Mouse (Mus musculus) CH12.LX (cell line): ENCODE data around the gene Mamstr. TPM values are rescaled to one million over a fixed set of nuclear protein-coding genes. Genes with fewer than 3 reads are reported as not detected.

ENCODE experiments used
- DNase-seq: peaks from one replicate; pipeline ENCODE4 v3.0.0-alpha.2; 2013; ENCODE audit errors: extremely low read depth
- H3K27ac ChIP-seq: 2 replicates; pipeline ENCODE4 v1.5.1; 2012; ENCODE audit warnings: low read depth, mild to moderate bottlenecking, control low read depth, moderate library complexity; ENCODE audit not compliant: insufficient read depth
- H3K27me3 ChIP-seq: replicated peaks from 2 replicates; pipeline ENCODE3; 2012; ENCODE audit warnings: inconsistent platforms
- H3K36me3 ChIP-seq, 2 experiments: replicated peaks in 1 of 2; 2 replicates each; pipeline versions ENCODE3 to v1.6.1; 2012; ENCODE audit warnings: inconsistent platforms in 1 of 2, low read length in 1 of 2, mild to moderate bottlenecking in 1 of 2, mixed read lengths in 1 of 2, moderate library complexity in 1 of 2; ENCODE audit not compliant: control insufficient read depth in 1 of 2, insufficient read depth in 1 of 2
- H3K4me1 ChIP-seq, 2 experiments: 2 replicates each; pipeline ENCODE4 v1.6.1; 2012; ENCODE audit warnings: inconsistent platforms in 1 of 2, moderate library complexity in 1 of 2; ENCODE audit not compliant: insufficient read depth in 2 of 2, control insufficient read depth in 1 of 2
- H3K4me2 ChIP-seq: 2 replicates; pipeline ENCODE4 v1.6.1; 2012; ENCODE audit warnings: low read depth, mild to moderate bottlenecking, control low read depth; ENCODE audit not compliant: poor library complexity, insufficient read depth, severe bottlenecking
- H3K4me3 ChIP-seq, 3 experiments: fragments of 150-350 bp in 1 of 3; sonication (generic) in 1 of 3; replicated peaks in 1 of 3; 2 replicates each; pipeline versions ENCODE3 to v1.5.1; 2011 to 2012; ENCODE audit warnings: low read depth in 2 of 3, low read length in 2 of 3, mild to moderate bottlenecking in 2 of 3, moderate library complexity in 2 of 3, control low read depth in 1 of 3, improper control_type of control experiment in 1 of 3, inconsistent platforms in 1 of 3, mixed read lengths in 1 of 3; ENCODE audit not compliant: poor library complexity in 1 of 3
- H3K79me2 ChIP-seq: replicated peaks from 2 replicates; pipeline ENCODE4 v1.6.1; 2012; ENCODE audit warnings: mild to moderate bottlenecking, moderate library complexity; ENCODE audit not compliant: control insufficient read depth, poor library complexity, insufficient read depth, severe bottlenecking; ENCODE audit errors: extremely low read depth
- H3K9ac ChIP-seq: 2 replicates; pipeline ENCODE4 v1.6.1; 2012; ENCODE audit warnings: low read depth, mild to moderate bottlenecking, control low read depth, moderate library complexity; ENCODE audit not compliant: insufficient read depth
- H3K9me3 ChIP-seq: replicated peaks from 2 replicates; pipeline ENCODE3; 2012; ENCODE audit warnings: low read length, inconsistent platforms, mixed read lengths
- CHD1 ChIP-seq: IDR thresholded peaks from 2 replicates; pipeline ENCODE4 v1.6.1; 2012; ENCODE audit warnings: low read depth, low read length, improper control_type of control experiment, inconsistent platforms
- CTCF ChIP-seq, 2 experiments: IDR thresholded peaks in 1 of 2; conservative IDR thresholded peaks in 1 of 2; 2 replicates each; pipeline ENCODE4 v1.5.1; 2011 to 2012; ENCODE audit warnings: low read depth in 2 of 2, low read length in 2 of 2, improper control_type of control experiment in 1 of 2, inconsistent platforms in 1 of 2, mild to moderate bottlenecking in 1 of 2, moderate library complexity in 1 of 2
- E2F4 ChIP-seq: IDR thresholded peaks from 2 replicates; pipeline ENCODE4 v1.6.1; 2011; ENCODE audit warnings: low read depth, low read length, improper control_type of control experiment; ENCODE audit not compliant: insufficient replicate concordance
- EP300 ChIP-seq: IDR thresholded peaks from 2 replicates; pipeline ENCODE4 v1.6.1; 2011; ENCODE audit warnings: low read length, improper control_type of control experiment
- ETS1 ChIP-seq: conservative IDR thresholded peaks from 2 replicates; pipeline ENCODE4 v1.6.1; 2012; ENCODE audit warnings: low read depth, mild to moderate bottlenecking, inconsistent platforms, low read length, improper control_type of control experiment, moderate library complexity
- IRF4 ChIP-seq: IDR thresholded peaks from 2 replicates; pipeline ENCODE4 v1.6.1; 2014; ENCODE audit warnings: low read depth, mild to moderate bottlenecking, inconsistent platforms, low read length, improper control_type of control experiment
- JUND ChIP-seq: conservative IDR thresholded peaks from 2 replicates; pipeline ENCODE4 v1.6.1; 2011; ENCODE audit warnings: low read depth, low read length, improper control_type of control experiment
- MYC ChIP-seq: IDR thresholded peaks from 2 replicates; pipeline ENCODE4 v1.6.1; 2011; ENCODE audit warnings: low read depth, mild to moderate bottlenecking, improper control_type of control experiment, low read length
- PAX5 ChIP-seq: IDR thresholded peaks from 2 replicates; pipeline ENCODE4 v1.6.1; 2012; ENCODE audit warnings: low read length, inconsistent platforms, mixed read lengths
- RAD21 ChIP-seq: IDR thresholded peaks from 2 replicates; pipeline ENCODE4 v1.6.1; 2011; ENCODE audit warnings: low read depth, mild to moderate bottlenecking, low read length, improper control_type of control experiment, moderate library complexity
- RCOR1 ChIP-seq: conservative IDR thresholded peaks from 2 replicates; pipeline ENCODE4 v1.6.1; 2012; ENCODE audit warnings: low read depth, mild to moderate bottlenecking, inconsistent platforms, low read length, improper control_type of control experiment
- SIN3A ChIP-seq: IDR thresholded peaks from 2 replicates; pipeline ENCODE4 v1.6.1; 2012; ENCODE audit warnings: low read length, improper control_type of control experiment, inconsistent platforms
- TBP ChIP-seq: conservative IDR thresholded peaks from 2 replicates; pipeline ENCODE4 v1.6.1; 2011; ENCODE audit warnings: low read depth, low read length, improper control_type of control experiment
- UBTF ChIP-seq: IDR thresholded peaks from 2 replicates; pipeline ENCODE4 v1.6.1; 2012; ENCODE audit warnings: low read depth, mild to moderate bottlenecking, inconsistent platforms, low read length, improper control_type of control experiment, moderate library complexity
- USF1 ChIP-seq: IDR thresholded peaks from 2 replicates; pipeline ENCODE4 v1.6.1; 2014; ENCODE audit warnings: low read depth, mild to moderate bottlenecking, inconsistent platforms, low read length, improper control_type of control experiment
- ZC3H11A ChIP-seq: IDR thresholded peaks from 2 replicates; pipeline ENCODE4 v1.6.1; 2012; ENCODE audit warnings: low read depth, mild to moderate bottlenecking, inconsistent platforms, low read length, improper control_type of control experiment
- ZNF384 ChIP-seq: IDR thresholded peaks from 2 replicates; pipeline ENCODE4 v1.6.1; 2012; ENCODE audit warnings: low read depth, low read length, improper control_type of control experiment, inconsistent platforms
- dilution Hi-C: fragments of 300-500 bp; cut with MboI; formaldehyde crosslinking; loops from 2 replicates; pipeline ENCODE4 v1.14.3; 2020; ENCODE audit warnings: low sequenced_read_pairs; ENCODE audit not compliant: extremely low pct_unique_long_range_greater_than_20kb, extremely low pct_ligation_motif_present
- in situ Hi-C: fragments of 300-500 bp; cut with MboI; formaldehyde crosslinking; loops from 3 replicates; pipeline ENCODE4 v1.14.3; 2019; ENCODE audit warnings: low sequenced_read_pairs, low pct_ligation_motif_present, low pct_unique_long_range_greater_than_20kb, mixed read lengths
- polyA plus RNA-seq: library from polyadenylated mRNA; unstranded; fragments of >175 nt; gene quantifications from 2 replicates; pipeline ENCODE4 v1.2.1, GENCODE M21; 2012; ENCODE audit warnings: low read depth; ENCODE audit not compliant: insufficient read length
- total RNA-seq, 2 experiments: library from RNA; depleted of rRNA; stranded (reverse); fragments of 300-350 nt in 1 of 2; fragments of >200 nt in 1 of 2; gene quantifications; 2 replicates each; pipeline ENCODE4 v1.2.3; 2012 to 2014

Mamstr gene
- total and polyA plus RNA-seq, 3 experiments, result 0.17 to 0.31 TPM; not detected in 1

- H3K36me3 ChIP-seq, result peaks cover 0 to 7% of the 10 kb centered on the region in 2 experiments
- H3K4me2 ChIP-seq, result no peak overlapping the region
- H3K27ac ChIP-seq, result no peak overlapping the region
- H3K4me1 ChIP-seq, result peaks cover 0 to 53% of the 10 kb centered on the region in 2 experiments; a peak in 3 of 4 replicates
- dilution Hi-C loops (no loop called here), in situ Hi-C loops (no loop called here)
- TF ChIP-seq ZC3H11A (no peak), CTCF (conservative IDR thresholded peaks at IDR 0.05 in 1 of 2, IDR thresholded peaks at IDR 0.05 in 1 of 2; ENCODE audit: low read depth in 2 of 2, low read length in 2 of 2) (no peak), USF1 (no peak), TBP (no peak), IRF4 (no peak), SIN3A (no peak), UBTF (no peak), RCOR1 (no peak), PAX5 (no peak), RAD21 (no peak), ZNF384 (no peak), JUND (no peak), EP300 (no peak), E2F4 (no peak), ETS1 (no peak)
- no peak overlapping the region for H3K9ac ChIP-seq
- H3K9me3 ChIP-seq, result peaks cover 14% of the 10 kb centered on the region
- DNase-seq, result no peak
- no peak overlapping the region for H3K4me3 ChIP-seq
- no peaks in the 10 kb centered on the region for H3K79me2 ChIP-seq
- H3K27me3 ChIP-seq, result no peaks in the 10 kb centered on the region
Observed at GRCm38 (mm10) chr7:45597013-45597412, 42.8 kb upstream of the Mamstr start.

DNA sequence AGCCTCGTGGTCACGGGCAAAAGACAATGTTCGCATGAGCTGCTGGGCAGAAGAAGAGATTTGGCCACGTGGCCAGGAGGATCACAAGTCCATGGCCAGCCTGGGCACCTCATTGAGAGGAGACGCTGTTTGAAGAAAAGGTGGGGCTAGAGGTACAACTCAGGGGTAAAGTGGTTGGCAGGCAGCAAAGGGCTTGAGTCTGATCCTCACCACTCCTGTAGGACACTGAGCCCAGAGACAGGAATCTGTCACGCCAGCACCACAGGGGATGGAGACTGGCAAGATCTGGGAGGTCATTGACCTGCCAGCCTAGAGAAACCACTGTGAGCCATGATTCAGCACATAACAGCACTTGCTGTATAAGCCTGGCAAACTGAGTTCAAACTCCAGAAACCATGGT, 42.2 kb upstream of the Mamstr start:
- H3K4me1 ChIP-seq, result peaks cover 0 to 51% of the 10 kb centered on the region in 2 experiments; a peak in 3 of 4 replicates
- no peaks in the 10 kb centered on the region for H3K27me3 ChIP-seq
- no peak for TF ChIP-seq TBP
- no peak for TF ChIP-seq EP300
- TF ChIP-seq IRF4, result no peak
- no peak for TF ChIP-seq MYC
- no peak for TF ChIP-seq CHD1
- no peaks in the 10 kb centered on the region for H3K79me2 ChIP-seq
- H3K4me2 ChIP-seq, result no peak overlapping the region
- no peak overlapping the region for H3K27ac ChIP-seq
- no peak overlapping the region for H3K9ac ChIP-seq
- dilution Hi-C loops (no loop called here), in situ Hi-C loops (no loop called here)
- peaks cover 0 to 7% of the 10 kb centered on the region in 2 experiments for H3K36me3 ChIP-seq
- peak overlapping the region in 1 of 3 experiments; percentile 8 for H3K4me3 ChIP-seq
- peaks cover 14% of the 10 kb centered on the region for H3K9me3 ChIP-seq
- no peak for DNase-seq
